Mouse (Mus musculus) limb, embryonic 13.5 days (tissue): ENCODE results near the gene 2210408I21Rik. TPM values are rescaled to one million over a fixed set of nuclear protein-coding genes. Genes with fewer than 3 reads are reported as not detected.

ENCODE experiments used
- ATAC-seq: fragments of 200-750 bp; cut with Nextera tagmentation; 2 replicates; pipeline ENCODE4 v1.8.0; 2017; ENCODE audit warnings: low read depth, moderate number of reproducible peaks, moderate TSS enrichment; ENCODE audit not compliant: low FRiP score
- H3K27ac ChIP-seq: fragments of 300-500 bp; sonication (generic); 2 replicates; pipeline ENCODE4 v1.5.1; 2015; ENCODE audit warnings: inconsistent platforms, mild to moderate bottlenecking, moderate library complexity
- H3K27me3 ChIP-seq: fragments of 300-500 bp; sonication (generic); 2 replicates; pipeline ENCODE4 v1.6.1; 2015; ENCODE audit warnings: mild to moderate bottlenecking, inconsistent platforms
- H3K36me3 ChIP-seq: fragments of 300-500 bp; sonication (generic); 2 replicates; pipeline ENCODE4 v1.6.1; 2015; ENCODE audit warnings: inconsistent platforms, mild to moderate bottlenecking, moderate library complexity
- H3K4me1 ChIP-seq: fragments of 300-500 bp; sonication (generic); 2 replicates; pipeline ENCODE4 v1.6.1; 2015; ENCODE audit warnings: inconsistent platforms
- H3K4me2 ChIP-seq: fragments of 300-500 bp; sonication (generic); replicated peaks from 2 replicates; pipeline ENCODE4 v1.6.1; 2015; ENCODE audit warnings: inconsistent platforms, mild to moderate bottlenecking, moderate library complexity
- H3K4me3 ChIP-seq: fragments of 300-500 bp; sonication (generic); 2 replicates; pipeline ENCODE4 v1.5.1; 2015; ENCODE audit warnings: moderate library complexity, mild to moderate bottlenecking, inconsistent platforms
- H3K9ac ChIP-seq: fragments of 300-500 bp; sonication (generic); 2 replicates; pipeline ENCODE4 v1.6.1; 2015; ENCODE audit warnings: mild to moderate bottlenecking, inconsistent platforms
- H3K9me3 ChIP-seq: fragments of 300-500 bp; sonication (generic); 2 replicates; pipeline ENCODE4 v1.6.1; 2016; ENCODE audit warnings: inconsistent platforms
- WGBS: fragments of 180-500 bp; shearing (Covaris S2); methylation state at CpG from one replicate; pipeline ENCODE4 v1.1.7; 2015; 5-methylcytosine and 5-hydroxymethylcytosine counted together
- polyA plus RNA-seq: library from polyadenylated mRNA; unstranded; fragments of >200 nt; fragmentation: Nextera tagmentation; extraction: Ambion mirVana; gene quantifications from 2 replicates; pipeline ENCODE4 v1.2.1, GENCODE M21; 2015

The 2210408I21Rik gene
- polyA plus RNA-seq, 1 experiment from 2014 or later, result 13.1 TPM

GRCm38 (mm10) chr13:77408530-77408929 lies 273.2 kb downstream of the 2210408I21Rik start:
- Histone ChIP-seq H3K4me3 (no peak overlapping the region), H3K9me3 (no peaks in the 10 kb centered on the region), H3K36me3 (no peaks in the 10 kb centered on the region), H3K4me2 (no peak overlapping the region), H3K27ac (no peak overlapping the region), H3K27me3 (no peaks in the 10 kb centered on the region), H3K9ac (no peak overlapping the region), H3K4me1 (0 out of 2 replicates have a peak, but pooled peaks cover 3% of the 10 kb centered on the region)
- no peak for ATAC-seq
- WGBS, result 73% methylated on average over 3 of the region's 3 CpGs

- ATAC-seq, result no peak
Observed at GRCm38 (mm10) chr13:77409804-77410203, 274.5 kb downstream of the 2210408I21Rik start.

GRCm38 (mm10) chr13:77412829-77413228 lies 277.5 kb downstream of the 2210408I21Rik start:
- no peak overlapping the region for H3K9ac ChIP-seq
- H3K27ac ChIP-seq, result no peak overlapping the region
- H3K36me3 ChIP-seq, result no peaks in the 10 kb centered on the region
- H3K4me1 ChIP-seq, result 0 out of 2 replicates have a peak, but pooled peaks cover 3% of the 10 kb centered on the region
- WGBS, result 89% methylated on average over 2 of the region's 2 CpGs
- H3K9me3 ChIP-seq, result no peaks in the 10 kb centered on the region
- no peak overlapping the region for H3K4me2 ChIP-seq
- no peak for ATAC-seq
- no peak overlapping the region for H3K4me3 ChIP-seq
- no peaks in the 10 kb centered on the region for H3K27me3 ChIP-seq

More at GRCm38 (mm10) chr13:77409804-77410203, 274.5 kb downstream of the 2210408I21Rik start:
- Histone ChIP-seq H3K9me3 (no peaks in the 10 kb centered on the region), H3K36me3 (no peaks in the 10 kb centered on the region), H3K4me2 (no peak overlapping the region), H3K9ac (no peak overlapping the region), H3K4me1 (0 out of 2 replicates have a peak, but pooled peaks cover 3% of the 10 kb centered on the region), H3K27ac (no peak overlapping the region), H3K4me3 (no peak overlapping the region), H3K27me3 (no peaks in the 10 kb centered on the region)
- WGBS, result 54% methylated on average over 2 of the region's 2 CpGs

GRCm38 (mm10) chr13:77450007-77450567 lies 314.7 kb downstream of the 2210408I21Rik start:
- Histone ChIP-seq H3K4me2 (no peak overlapping the region), H3K9ac (no peak overlapping the region), H3K36me3 (no peaks in the 10 kb centered on the region), H3K9me3 (0 out of 2 replicates have a peak, but pooled peaks cover 5% of the 10 kb centered on the region), H3K27ac (no peak overlapping the region), H3K4me3 (no peak overlapping the region), H3K4me1 (no peaks in the 10 kb centered on the region), H3K27me3 (no peaks in the 10 kb centered on the region)
- 82% methylated on average over 5 of the region's 5 CpGs for WGBS
- ATAC-seq, result no peak

- H3K4me1 ChIP-seq, result no peaks in the 10 kb centered on the region
- no peaks in the 10 kb centered on the region for H3K9me3 ChIP-seq
- no peak overlapping the region for H3K27ac ChIP-seq
- H3K4me3 ChIP-seq, result no peak overlapping the region
- WGBS, result 86% methylated on average over 3 of the region's 3 CpGs
- no peak overlapping the region for H3K4me2 ChIP-seq
- ATAC-seq, result no peak
- H3K9ac ChIP-seq, result no peak overlapping the region
- no peaks in the 10 kb centered on the region for H3K36me3 ChIP-seq
- H3K27me3 ChIP-seq, result no peaks in the 10 kb centered on the region
Observed at GRCm38 (mm10) chr13:77470093-77470621, 334.8 kb downstream of the 2210408I21Rik start.

- no peaks in the 10 kb centered on the region for H3K9me3 ChIP-seq
- no peak overlapping the region for H3K4me2 ChIP-seq
- H3K36me3 ChIP-seq, result no peaks in the 10 kb centered on the region
- no peaks in the 10 kb centered on the region for H3K4me1 ChIP-seq
- ATAC-seq, result no peak
- whole genome bisulfite sequencing, result 57% methylated on average over 4 of the region's 4 CpGs
- no peak overlapping the region for H3K4me3 ChIP-seq
- H3K9ac ChIP-seq, result no peak overlapping the region
- no peak overlapping the region for H3K27ac ChIP-seq
- no peaks in the 10 kb centered on the region for H3K27me3 ChIP-seq
Observed at GRCm38 (mm10) chr13:77476420-77476819, 341.1 kb downstream of the 2210408I21Rik start.

- Histone ChIP-seq H3K36me3 (no peaks in the 10 kb centered on the region), H3K9ac (no peak overlapping the region), H3K27ac (no peak overlapping the region), H3K27me3 (no peaks in the 10 kb centered on the region), H3K4me1 (no peaks in the 10 kb centered on the region), H3K4me2 (no peak overlapping the region), H3K4me3 (no peak overlapping the region), H3K9me3 (no peaks in the 10 kb centered on the region)
- 68% methylated on average over 6 of the region's 6 CpGs for WGBS
- ATAC-seq, result no peak
Observed at GRCm38 (mm10) chr13:77478425-77479119, 343.2 kb downstream of the 2210408I21Rik start.

GRCm38 (mm10) chr13:77489938-77490651 lies 354.8 kb downstream of the 2210408I21Rik start:
- whole genome bisulfite sequencing, result 50% methylated on average over 3 of the region's 3 CpGs
- Histone ChIP-seq H3K9ac (no peak overlapping the region), H3K36me3 (no peaks in the 10 kb centered on the region), H3K27me3 (no peaks in the 10 kb centered on the region), H3K4me2 (no peak overlapping the region), H3K4me1 (no peaks in the 10 kb centered on the region), H3K9me3 (no peaks in the 10 kb centered on the region), H3K4me3 (no peak overlapping the region), H3K27ac (no peak overlapping the region)
- ATAC-seq, result no peak

GRCm38 (mm10) chr13:77514046-77514445 lies 378.7 kb downstream of the 2210408I21Rik start:
- H3K36me3 ChIP-seq, result no peaks in the 10 kb centered on the region
- no peak overlapping the region for H3K4me3 ChIP-seq
- WGBS, result 75% methylated on average over 1 of the region's 1 CpGs
- no peak for ATAC-seq
- no peak overlapping the region for H3K9ac ChIP-seq
- no peak overlapping the region for H3K27ac ChIP-seq
- no peaks in the 10 kb centered on the region for H3K27me3 ChIP-seq
- H3K4me1 ChIP-seq, result no peaks in the 10 kb centered on the region
- H3K9me3 ChIP-seq, result no peaks in the 10 kb centered on the region
- no peak overlapping the region for H3K4me2 ChIP-seq

- 49% methylated on average over 8 of the region's 8 CpGs for WGBS
Observed at GRCm38 (mm10) chr13:77528960-77529699, 393.8 kb downstream of the 2210408I21Rik start.

GRCm38 (mm10) chr13:77529760-77530159 lies 394.4 kb downstream of the 2210408I21Rik start:
- Histone ChIP-seq H3K36me3 (no peaks in the 10 kb centered on the region), H3K27ac (no peak overlapping the region), H3K27me3 (no peaks in the 10 kb centered on the region), H3K4me3 (no peak overlapping the region), H3K4me2 (no peak overlapping the region), H3K9me3 (no peaks in the 10 kb centered on the region), H3K9ac (no peak overlapping the region), H3K4me1 (no peaks in the 10 kb centered on the region)
- no peak for ATAC-seq

More at GRCm38 (mm10) chr13:77528960-77529699, 393.8 kb downstream of the 2210408I21Rik start:
- Histone ChIP-seq H3K9me3 (no peaks in the 10 kb centered on the region), H3K9ac (no peak overlapping the region), H3K4me1 (no peaks in the 10 kb centered on the region), H3K27ac (no peak overlapping the region), H3K36me3 (no peaks in the 10 kb centered on the region), H3K4me3 (no peak overlapping the region), H3K4me2 (no peak overlapping the region), H3K27me3 (no peaks in the 10 kb centered on the region)
- no peak for ATAC-seq
